Mouse (Mus musculus): ENCODE data around the gene Msantd1.

GRCm38 (mm10) chr5:34907910-34908725 is at the start of gene Msantd1:
- TF ChIP-seq CTCF (IDR thresholded peaks at IDR 0.05; ENCODE audit: control insufficient read depth, insufficient read depth, insufficient replicate concordance, low read depth, low read length) (no peak), POLR2A (IDR thresholded peaks at IDR 0.05; ENCODE audit: control insufficient read depth, low read depth, low read length) (no peak)
